Mouse (Mus musculus): ENCODE measurements around the gene Noc2l. TPM values are rescaled to one million over a fixed set of nuclear protein-coding genes. Genes with fewer than 3 reads are reported as not detected.

Noc2l gene
- total RNA-seq, 2 experiments from 2014 or later, result 61.2 to 64.3 TPM

GRCm38 (mm10) chr4:156215649-156216048 lies 20.2 kb upstream of the Noc2l start, which contains the start of gene Perm1:
Gene Perm1, plus strand, starts transcription at chr4:156215868.
- no peak for DNase-seq (ENCODE audit: low spot score in 2 of 2)

- no peak for DNase-seq (ENCODE audit: low spot score in 2 of 2)
These were observed 19.6 kb upstream of the Noc2l start for GRCm38 (mm10) chr4:156216196-156216595.

GRCm38 (mm10) chr4:156217022-156217669 lies 18.7 kb upstream of the Noc2l start:
- DNase-seq (ENCODE audit: low spot score in 2 of 2), result no peak

GRCm38 (mm10) chr4:156217838-156218237 lies 18.0 kb upstream of the Noc2l start:
- DNase-seq (ENCODE audit: low spot score in 2 of 2), result no peak

DNA sequence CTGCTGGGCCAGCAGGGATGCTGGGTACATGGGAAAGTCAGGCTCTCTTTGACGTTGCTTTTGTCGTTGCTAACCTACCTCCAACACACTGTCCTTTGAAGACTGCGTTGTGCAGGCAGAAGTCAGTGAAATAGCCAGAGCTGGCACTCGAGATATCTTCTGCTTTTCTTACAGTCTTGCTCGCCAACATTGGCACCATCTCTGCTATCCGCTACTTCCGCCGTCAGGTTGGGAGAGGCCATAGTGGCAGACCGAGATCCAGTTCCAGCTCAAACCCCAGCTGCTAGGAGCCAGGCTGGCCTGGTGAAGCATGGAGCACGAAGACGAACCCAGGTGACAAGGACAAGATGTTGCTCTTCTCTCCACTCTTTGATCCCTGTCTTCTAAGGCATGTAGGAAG lies 15.9 kb upstream of the Noc2l start:
- no peak for DNase-seq (ENCODE audit: low spot score in 2 of 2)

DNA sequence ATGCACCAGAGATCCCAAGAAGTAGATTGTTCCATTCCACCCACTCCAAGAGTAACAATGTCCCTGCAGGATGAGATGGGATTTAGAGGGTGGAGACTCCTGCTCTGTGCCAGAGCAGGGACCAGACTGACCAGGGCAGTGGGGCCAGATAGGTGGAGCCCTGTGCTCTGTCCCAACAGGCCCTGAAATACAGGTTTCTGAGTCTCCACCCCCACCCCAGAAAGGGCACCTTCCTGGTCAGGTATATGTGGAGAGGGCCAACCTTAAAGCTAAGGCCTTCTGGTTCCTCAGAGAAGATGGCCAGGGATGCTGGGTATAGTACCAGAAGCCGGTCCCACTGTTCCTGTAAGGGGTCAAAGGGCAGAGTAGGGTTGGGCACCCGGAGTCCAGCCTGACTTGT lies 11.5 kb upstream of the Noc2l start:
- no peak for DNase-seq (ENCODE audit: low spot score in 2 of 2)

- DNase-seq (ENCODE audit: low spot score in 2 of 2), result peak in 1 of 2 experiments; percentile 33
These were observed 7.9 kb upstream of the Noc2l start for GRCm38 (mm10) chr4:156227752-156228392.

- DNase-seq (ENCODE audit: low spot score in 2 of 2), result peak in 1 of 2 experiments; percentile 26
These were observed 7.3 kb upstream of the Noc2l start for GRCm38 (mm10) chr4:156228393-156229024.

GRCm38 (mm10) chr4:156234021-156234501 lies 1.7 kb upstream of the Noc2l start:
- peak in 1 of 2 experiments; percentile 53 for DNase-seq (ENCODE audit: low spot score in 2 of 2)

- peak; percentile 71 to 84 for DNase-seq (ENCODE audit: low spot score in 2 of 2)
These were observed 1.1 kb upstream of the Noc2l start, which contains the start of gene Plekhn1 for GRCm38 (mm10) chr4:156234701-156235213. Gene Plekhn1, minus strand, starts transcription at chr4:156234857.

DNA sequence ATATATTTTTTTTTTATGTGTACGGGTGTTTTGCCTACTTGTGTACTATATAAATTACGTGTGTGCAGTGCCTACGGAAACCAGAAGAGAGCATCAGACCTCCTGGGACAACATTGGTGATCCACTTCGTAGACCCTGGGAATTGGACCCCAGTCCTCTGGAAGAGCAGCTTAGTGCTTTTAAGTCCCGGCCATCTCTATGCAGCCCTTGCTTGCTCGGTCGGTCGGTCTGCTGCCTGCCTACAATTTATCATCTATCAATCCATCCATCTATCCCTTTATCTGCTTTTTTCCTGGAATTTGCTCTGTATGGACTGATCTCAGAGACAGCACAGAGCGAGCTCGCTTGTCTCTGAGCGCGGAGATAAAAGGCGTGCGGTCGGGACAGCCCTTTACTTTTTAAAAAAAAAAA lies 445 bp upstream of the Noc2l start:
- DNase-seq (ENCODE audit: low spot score in 2 of 2), result no peak

GRCm38 (mm10) chr4:156236651-156237447 lies 1.0 kb downstream of the Noc2l start:
- DNase-seq (ENCODE audit: low spot score in 2 of 2), result peak in 1 of 2 experiments; percentile 36

DNA sequence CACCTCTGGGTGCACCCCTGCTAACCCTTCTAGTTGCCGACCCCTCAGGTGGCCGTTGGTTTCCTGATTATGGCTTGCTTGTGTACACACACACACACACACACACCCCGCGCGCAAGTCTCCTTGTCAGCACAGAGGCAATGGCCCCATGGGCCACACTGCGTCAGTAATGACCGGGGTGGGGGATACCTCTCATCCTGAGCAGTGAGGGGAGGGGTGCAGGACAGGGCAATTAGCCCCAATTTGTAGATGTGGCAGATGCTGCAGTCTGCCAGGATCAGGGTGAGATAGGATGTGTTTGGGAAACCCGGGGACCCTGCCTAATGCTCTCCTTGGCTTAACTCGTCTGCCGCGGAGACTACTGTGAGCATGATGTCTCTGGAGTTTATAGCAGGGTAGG lies 13.8 kb downstream of the Noc2l start:
- no peak for DNase-seq (ENCODE audit: low spot score in 2 of 2)

GRCm38 (mm10) chr4:156251081-156251480 lies 15.3 kb downstream of the Noc2l start:
- no peak for DNase-seq (ENCODE audit: low spot score in 2 of 2)

- no peak for DNase-seq (ENCODE audit: low spot score in 2 of 2)
These were observed 16.3 kb downstream of the Noc2l start for GRCm38 (mm10) chr4:156252140-156252539.

GRCm38 (mm10) chr4:156252619-156253018 lies 16.8 kb downstream of the Noc2l start:
- DNase-seq (ENCODE audit: low spot score in 2 of 2), result no peak

DNA sequence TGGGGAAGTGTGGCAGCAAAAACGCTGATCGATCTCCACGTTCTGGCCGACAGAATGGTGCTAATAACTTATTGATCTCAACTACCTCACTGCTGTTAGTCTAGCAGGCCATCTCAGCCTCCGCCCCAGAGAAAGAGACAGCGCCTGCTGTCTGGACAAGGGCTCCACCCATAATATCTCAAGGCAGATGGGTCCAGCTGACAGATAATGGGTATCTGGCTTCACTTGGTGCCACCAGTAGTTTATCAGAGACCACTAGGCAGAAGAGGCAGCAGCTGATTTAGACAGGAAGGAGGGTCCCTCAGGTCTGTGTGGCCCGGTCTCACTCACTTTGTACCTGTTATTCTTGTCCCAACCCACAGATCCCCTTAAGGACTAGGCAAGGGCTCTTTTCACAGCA lies 17.2 kb downstream of the Noc2l start:
- DNase-seq (ENCODE audit: low spot score in 2 of 2), result no peak

DNA sequence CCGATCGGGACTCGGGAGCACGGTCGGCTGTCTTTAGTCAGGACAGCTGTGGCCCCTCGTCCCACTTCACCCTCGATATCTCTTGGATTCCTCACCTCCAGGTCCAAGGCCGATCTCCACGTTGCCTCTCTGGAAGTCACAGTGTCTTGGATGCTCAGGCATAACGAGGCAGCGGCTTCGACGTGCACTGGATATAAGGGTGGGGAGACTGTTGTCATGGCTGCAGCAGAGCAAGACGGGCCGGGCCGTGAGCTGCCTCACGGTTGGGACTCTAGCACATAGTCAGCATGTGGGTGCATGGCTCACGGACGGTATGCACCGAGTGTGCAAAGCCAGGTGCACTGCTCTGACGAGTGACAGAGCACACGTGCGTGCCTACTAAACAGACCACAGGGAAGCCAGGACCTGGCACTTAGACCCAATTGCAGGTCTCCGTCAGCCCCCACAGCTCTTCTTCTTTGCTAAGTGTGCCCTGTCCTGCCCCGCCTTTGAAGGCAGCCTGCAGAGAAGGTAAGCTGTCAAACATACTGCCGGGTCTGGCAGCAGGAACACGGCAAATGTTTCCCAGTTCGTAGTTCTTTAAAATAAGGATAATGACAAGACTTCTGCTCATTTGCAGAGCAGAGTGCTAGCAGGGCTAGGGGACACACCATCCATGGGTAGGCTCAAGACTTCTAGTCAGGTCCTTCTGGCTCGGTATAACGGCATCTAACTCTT lies 18.7 kb downstream of the Noc2l start:
- no peak for DNase-seq (ENCODE audit: low spot score in 2 of 2)

DNA sequence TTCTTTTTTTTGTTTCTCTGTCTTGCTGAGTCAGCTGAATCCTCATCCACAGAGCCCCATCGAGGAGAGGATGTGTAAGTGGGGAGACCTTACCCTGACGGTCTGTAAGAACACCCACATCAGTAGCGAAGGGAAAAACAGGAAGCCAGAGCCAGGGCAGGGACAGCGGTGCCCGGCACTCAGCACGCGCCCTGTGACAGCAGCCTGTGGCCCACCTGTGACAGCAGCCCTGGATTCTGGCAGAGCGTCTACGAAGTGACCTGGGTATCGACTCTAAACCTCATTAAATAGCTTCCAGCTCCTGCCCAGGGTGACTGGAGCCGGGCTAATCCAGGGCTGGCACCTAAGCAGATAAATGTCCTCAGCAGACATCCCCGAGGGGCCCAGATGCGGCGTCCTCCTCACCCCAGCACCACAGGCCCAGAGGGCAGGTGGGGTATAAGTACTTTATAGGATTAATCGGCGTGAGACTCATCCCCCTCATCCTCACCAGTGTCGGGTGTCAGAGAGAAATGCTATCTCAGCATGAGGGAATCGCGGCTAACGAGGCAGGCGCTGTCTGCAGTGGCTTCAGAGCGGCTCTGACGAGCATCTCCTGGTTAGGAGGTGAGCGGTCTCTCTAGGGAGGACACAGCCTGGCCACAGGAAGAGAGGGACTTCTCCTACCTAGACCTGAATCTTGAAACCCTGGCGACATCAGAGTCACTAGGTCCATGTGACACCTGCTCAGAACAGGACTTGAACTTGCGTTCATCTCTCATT lies 19.4 kb downstream of the Noc2l start, which contains the start of gene Samd11:
Samd11 (minus strand) TSS at position 580 of the 762 bp plus-strand sequence.
- DNase-seq (ENCODE audit: low spot score in 2 of 2), result no peak
